Mouse (Mus musculus) heart, postnatal 36 days (tissue): ENCODE data around the gene Snd1. TPM values are rescaled to one million over a fixed set of nuclear protein-coding genes. Genes with fewer than 3 reads are reported as not detected.
A peak's percentile ranks its signal among the peaks of the same experiment; 100 is the strongest.

Experiments
- DNase-seq, 2 experiments: peaks; one replicate each; pipeline ENCODE4 v3.0.0; 2021 to 2022
- intact Hi-C: fragments of 180-260 bp; cut with DNase I; formaldehyde crosslinking; loops from one replicate; pipeline ENCODE4 v1.15.1; 2025
- total RNA-seq, 2 experiments: library from RNA; stranded (reverse); gene quantifications; 2 replicates each; pipeline ENCODE4 v1.2.3; 2021

The Snd1 gene
- total RNA-seq, 2 experiments from 2014 or later: 75.0 to 78.1 TPM

DNA sequence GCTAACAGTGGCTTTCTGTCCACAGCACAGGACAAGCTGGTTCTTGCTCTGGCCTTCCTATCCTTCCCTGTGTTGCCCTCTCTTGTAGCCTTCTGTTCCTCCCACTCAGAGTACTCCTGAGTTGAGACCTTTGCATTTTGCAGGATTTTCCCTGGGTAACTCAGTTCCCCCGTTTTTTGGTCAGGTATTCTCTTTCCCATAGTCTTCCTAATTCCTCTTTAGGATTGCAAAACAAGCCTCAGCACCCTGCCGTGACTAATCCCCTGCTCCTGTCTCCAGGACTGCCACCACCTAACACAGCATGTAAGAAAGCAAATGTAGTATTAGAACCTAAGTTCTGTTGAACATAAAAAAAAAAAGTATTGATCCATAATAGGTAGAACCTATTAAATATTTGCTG lies 296.4 kb downstream of the Snd1 start:
- intact Hi-C loops: no loop called here
- DNase-seq: no peak

DNA sequence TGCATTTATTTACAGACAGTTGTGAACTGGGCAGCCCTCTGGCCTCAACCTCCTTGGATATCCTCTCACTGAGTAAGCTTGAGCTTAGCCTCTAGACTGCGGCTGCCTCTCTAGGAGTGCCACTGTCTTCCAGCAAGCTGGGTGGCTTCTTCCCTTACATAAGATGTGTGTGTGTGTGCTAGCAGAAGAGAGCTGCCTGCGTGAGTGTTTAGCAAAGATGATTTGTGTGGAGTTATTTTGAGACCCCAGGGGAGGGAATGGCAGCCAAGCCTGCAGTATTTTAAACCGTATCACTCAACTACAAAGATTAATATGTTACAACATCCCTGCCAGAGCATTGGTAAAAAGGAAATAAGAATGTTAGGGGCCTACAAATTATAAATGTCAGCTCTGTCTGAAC lies 306.8 kb downstream of the Snd1 start:
- no peak for DNase-seq
- intact Hi-C loops: no loop called here

DNA sequence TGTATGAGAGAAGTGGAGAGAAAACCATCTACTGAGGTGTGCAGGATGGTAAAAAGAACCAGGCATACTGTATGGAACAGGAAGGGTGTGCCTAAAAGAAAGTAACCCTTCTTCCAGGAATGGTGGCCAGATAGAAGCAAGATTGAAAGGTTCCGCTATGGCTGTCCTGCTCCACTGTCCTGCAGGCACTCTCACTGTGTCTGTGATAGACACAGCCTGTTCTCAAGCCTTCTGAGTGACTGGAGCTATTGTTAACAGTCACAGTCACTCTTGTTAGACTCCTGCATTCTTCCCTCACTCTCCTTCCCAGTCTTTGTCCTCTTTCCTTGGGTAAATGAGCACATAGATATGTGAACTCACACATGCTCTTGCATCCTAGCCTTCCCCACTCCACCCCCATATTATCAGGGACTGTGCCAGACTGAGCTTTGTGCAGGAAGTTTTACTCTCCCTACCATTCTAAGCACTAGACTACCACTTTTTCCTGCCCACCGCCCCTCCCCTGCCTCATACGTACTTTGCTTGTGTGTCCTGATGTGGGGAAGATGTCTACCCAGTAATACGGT lies 308.2 kb downstream of the Snd1 start:
- DNase-seq: no peak
- intact Hi-C loops: no loop called here

DNA sequence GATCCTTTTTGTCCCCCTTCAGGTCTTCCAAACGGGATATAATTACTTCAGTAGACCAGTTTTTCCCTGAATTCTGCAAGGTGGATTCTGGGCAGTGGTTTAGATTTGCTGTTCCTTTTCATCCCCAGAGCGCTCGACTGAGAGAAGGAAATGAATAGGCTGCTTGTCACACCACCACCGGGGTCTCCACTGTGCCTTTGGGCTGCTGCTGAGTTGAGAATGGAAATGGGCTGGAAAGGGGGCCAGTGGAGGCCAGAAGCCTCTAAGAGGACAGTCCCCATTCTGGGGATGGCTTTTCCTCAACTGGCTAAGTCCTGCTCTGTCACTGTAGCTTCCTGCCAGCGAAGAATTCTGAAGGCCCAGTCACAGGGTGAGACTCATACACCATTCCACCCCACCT lies 309.0 kb downstream of the Snd1 start:
- DNase-seq: no peak
- intact Hi-C loops: no loop called here

DNA sequence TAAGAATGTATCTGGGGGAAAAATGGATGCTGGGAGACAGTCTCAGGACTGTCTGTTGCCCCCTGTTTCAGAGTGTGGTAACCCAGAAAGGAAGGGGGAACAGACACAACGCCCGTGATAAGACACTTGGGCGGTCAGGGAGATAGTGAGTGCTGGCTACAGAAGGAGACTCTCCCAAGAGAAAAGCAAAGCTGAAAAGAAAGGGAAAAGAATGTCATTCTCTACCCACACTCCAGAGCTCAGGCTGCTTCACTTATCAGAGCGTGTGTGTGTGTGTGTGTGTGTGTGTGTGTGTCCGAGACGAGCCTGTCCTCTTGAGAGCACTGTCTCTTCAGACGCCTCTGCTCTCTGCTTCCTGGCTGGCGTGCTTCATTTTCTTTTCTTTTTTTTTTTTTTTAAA lies 310.8 kb downstream of the Snd1 start:
- no peak for DNase-seq

DNA sequence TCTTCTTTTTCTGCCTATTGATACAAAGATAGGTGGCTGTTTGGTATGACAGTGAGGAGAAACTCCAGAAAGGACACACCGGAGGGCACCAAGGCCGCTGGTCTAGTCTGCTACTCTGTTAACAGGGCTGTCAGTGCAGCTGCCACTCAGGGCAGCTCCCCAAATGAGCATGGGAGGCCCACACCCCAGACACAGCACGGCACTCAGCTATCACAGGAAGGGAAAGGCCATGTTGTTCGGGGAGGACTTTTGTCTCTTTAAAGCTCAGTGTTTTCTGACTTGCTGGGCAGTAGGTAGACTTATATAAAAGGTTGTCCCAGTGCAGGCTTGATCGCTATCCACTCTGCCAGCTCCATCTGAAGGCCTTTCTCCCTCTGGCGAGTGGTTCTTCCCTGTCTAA lies 312.2 kb downstream of the Snd1 start:
- no peak for DNase-seq
- intact Hi-C loops: no loop called here

More for the DNA sequence above, 310.8 kb downstream of the Snd1 start:
- intact Hi-C loops: no loop called here

DNA sequence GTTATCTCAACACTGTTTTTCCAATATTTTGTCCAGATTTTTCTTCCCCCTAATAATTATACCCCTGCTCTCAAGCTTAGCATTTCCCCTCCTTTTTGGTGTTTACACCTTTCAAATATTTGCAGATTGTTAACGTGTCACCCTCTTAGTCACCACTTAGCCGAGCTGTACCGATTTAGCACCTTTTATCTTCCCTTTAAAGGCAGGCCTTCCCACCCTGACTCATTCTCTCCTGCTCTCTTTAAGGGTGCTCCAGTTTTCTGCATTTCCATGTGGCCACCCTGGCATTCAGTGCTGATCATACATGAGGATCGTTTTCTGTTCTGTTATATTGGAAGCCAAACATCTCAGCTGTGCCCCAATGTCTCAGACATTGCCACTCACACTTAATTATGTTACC lies 314.7 kb downstream of the Snd1 start:
- intact Hi-C loops: no loop called here

DNA sequence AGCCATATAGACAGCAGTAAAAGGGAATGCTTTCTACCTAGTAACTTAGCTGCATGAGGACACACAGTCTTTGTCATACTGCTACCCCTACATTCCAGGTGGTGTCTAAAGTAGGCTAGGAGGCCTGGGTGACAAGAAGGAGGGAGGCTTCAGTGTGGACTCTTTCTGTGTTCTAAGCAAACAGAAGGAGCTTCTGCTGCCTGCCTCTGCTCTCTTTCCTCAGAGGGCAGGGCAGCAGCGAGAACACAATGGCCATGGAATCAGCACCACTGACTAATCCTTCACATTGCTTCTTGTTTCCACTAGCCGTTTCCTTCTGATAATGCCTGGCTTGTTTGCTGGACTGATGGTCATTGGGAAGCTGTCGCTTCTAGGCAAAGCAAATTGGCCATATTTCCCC lies 316.2 kb downstream of the Snd1 start:
- intact Hi-C loops: no loop called here
- DNase-seq: no peak

More for the DNA sequence above, 314.7 kb downstream of the Snd1 start:
- no peak for DNase-seq

DNA sequence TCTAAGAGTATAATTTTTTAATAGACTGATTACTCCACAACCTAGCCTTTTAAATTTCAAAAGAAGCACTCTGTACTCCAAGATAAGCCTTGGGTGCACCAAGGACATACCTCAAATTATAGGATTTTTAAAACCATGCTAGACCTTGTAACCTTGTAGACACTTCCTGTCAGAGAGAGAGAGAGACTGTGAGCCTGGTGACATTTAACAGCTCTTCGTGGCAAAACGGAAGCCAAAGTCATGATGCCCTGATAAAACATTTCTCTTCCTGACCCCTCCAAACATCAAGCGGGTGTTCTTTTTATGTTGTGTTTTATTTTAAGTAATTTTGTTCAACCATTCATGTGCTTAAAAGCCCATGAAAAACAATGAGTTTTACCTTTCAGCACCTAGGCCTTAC lies 316.9 kb downstream of the Snd1 start:
- no peak for DNase-seq
- intact Hi-C loops: no loop called here

DNA sequence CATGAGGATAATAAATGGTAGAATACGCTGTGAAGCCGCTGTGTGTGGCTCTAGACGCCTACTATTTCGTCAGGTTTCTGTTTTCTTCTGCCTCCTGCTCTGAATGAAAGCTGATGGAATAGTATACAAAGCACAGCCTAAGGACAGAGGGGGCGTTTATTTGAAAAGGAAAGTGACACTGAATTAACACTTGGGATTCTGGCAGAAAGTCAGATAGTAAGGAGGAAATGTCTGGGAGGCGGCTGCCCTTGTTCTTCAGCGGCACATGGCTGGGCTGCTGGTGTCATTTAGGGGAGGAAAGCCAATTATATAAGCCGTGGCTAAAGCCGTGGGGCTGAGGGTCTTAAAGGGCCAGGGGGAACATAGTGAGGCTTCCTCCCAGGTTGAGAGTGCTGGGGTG lies 320.4 kb downstream of the Snd1 start:
- intact Hi-C loops: no loop called here
- DNase-seq: no peak

DNA sequence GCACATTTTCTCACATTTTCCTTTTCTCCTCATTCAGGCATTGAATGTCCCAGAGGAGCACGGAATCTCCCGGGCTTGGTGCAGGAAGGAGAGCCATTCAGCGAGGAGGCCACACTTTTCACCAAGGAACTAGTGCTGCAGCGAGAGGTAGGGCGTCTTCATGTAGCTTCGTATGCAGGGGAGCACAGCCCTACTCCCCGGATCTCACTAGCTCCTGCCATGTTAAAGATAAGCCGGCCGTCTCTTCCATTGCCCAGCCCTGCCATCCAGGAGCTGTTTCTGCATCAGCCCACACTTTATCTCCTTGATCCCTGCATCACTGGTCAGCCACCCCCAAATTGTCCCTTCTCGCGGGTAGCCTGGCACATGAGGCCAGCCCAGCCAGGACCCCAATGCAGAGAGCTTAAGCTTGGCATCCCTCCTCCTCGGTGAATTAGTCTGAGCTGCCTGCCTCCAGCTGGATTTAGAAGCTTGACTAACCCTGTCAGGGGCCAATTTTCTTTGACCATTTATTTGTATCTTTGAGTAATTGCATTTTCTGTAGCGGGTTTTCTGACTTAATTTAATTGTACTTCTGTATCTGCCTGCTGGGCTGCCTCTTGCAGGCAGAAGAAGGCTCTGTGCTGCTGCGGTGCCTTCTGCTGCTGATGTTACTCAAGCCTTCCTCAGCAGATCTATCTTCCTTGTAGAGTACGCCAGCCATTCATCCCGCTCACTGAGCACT lies 321.0 kb downstream of the Snd1 start:
- intact Hi-C loops: no loop called here
- DNase-seq: no peak

DNA sequence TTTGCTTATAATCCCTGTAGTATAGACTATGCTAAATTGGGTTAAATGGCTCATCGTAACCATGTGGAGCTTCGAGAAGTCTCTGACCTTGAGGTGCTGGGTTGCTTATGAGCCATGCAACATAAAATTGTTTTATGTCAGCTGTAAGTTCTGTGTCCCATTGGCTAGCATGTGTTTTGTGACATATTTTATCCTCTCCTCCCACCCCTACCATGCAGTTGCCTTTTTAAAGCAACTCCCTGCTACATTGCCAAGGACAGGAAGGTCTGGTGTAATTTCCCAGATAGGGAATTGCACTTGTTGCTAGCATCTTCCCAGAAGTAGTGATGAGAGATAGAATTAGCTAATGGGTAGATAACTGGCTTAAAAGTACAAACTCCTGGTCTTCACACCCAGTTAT lies 324.9 kb downstream of the Snd1 start:
- DNase-seq: no peak
- intact Hi-C loops: no loop called here

DNA sequence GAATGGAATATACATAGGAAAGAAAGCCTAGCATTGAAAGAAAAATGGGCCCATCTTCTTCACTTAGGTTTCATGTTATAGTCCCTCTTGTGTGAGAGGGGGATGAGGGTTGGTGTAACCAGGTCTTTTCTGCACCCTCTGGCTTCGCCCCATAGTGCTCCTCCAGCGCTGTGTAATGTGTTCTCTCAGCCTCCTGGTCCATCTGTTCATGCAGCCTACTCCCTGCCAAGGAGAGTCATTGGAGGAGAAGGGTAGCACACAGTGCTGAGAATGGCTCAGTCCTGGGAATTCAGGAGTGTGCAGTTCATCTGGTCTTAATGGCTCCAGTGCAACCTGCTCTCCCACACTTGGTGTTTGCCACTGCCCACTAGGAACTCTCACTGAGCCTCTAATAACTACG lies 326.0 kb downstream of the Snd1 start:
- intact Hi-C loops: no loop called here
- DNase-seq: no peak

DNA sequence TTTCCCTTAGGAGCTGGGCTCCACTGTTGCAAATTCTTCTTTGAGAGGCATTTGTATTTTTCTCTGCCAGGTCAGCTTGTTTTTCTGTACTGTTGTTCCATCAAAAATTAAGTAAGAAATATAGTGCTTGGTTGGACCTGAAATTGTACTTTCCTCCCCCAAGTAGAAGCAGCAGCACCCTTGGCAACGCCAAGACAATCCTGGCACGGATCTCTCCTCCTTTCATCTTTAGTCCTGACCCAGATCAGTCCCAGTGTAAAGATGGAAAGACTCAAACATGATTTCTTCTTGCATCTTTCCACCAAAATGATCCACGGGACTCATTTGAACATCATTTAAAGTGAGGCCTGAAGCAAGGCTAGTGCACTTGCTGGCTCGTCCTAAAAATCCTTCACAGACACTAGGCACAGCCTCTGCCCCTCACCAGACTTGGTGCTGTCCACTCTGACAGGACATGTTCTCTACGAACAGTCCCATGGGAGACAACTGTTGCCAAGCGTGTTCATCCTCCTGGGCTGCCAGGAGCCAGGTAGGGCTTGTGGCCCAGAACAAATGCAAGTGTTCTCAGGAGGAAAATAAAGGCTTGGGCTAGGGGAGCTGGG lies 328.8 kb downstream of the Snd1 start:
- intact Hi-C loops: no loop called here
- no peak for DNase-seq

DNA sequence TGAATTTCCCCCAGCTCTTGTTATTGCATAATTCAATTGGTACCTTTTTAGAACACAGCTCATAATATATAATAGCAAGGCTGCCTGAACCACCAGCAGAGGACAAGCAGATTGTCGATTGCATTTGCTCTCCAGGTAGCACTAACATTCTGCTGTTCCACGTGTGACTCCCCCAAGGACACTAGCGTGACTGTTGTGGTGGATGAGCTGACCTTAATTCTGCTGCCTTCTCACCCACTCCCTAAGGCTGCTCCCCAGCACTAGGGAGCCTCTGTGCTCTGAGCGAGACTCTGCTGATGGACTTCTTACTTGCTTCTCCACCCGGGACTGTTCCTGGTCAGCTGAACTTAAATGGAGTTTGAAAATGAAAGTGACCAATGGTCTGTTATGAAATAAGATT lies 329.8 kb downstream of the Snd1 start:
- intact Hi-C loops: no loop called here

DNA sequence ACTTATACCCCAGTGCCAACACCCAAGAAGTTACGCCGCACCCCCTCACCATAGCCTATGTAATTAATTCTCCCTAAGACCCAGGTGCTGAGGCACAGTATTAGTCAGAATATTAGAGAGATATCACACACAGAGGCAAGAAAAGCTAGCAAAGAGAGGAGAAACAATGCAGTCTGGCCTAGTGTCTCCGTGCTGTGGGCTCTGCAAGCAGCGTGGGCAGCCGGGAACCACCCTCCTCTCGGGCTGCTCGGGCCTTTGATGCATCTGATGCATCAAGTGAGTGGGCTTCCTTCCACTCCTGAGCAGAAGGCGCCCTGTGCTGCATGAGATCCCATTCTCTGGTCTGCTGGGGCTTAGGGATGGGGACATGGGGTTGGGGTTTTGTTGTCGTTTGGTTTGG lies 338.1 kb downstream of the Snd1 start:
- intact Hi-C loops: no loop called here
- DNase-seq: no peak

More for the DNA sequence above, 329.8 kb downstream of the Snd1 start:
- DNase-seq: no peak

DNA sequence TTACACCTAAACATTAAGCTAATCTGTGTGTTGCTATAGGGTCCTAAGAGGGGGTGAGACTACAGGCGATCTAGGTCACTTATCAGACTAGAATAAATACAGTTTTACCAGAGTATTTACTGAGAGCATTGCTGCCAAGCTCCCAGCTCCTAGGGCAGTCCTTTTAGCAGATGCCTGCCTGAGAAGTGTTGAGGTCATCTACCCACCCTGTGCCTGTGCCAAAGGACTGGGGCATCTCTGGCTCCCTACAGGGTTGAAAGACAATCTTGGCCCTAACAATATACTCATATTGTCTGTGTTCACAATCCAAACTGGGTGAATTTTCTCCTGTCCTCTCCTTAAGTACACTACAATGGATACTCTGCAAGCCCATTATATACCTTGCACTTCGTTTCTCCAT lies 340.0 kb downstream of the Snd1 start:
- intact Hi-C loops: no loop called here
- DNase-seq: no peak

DNA sequence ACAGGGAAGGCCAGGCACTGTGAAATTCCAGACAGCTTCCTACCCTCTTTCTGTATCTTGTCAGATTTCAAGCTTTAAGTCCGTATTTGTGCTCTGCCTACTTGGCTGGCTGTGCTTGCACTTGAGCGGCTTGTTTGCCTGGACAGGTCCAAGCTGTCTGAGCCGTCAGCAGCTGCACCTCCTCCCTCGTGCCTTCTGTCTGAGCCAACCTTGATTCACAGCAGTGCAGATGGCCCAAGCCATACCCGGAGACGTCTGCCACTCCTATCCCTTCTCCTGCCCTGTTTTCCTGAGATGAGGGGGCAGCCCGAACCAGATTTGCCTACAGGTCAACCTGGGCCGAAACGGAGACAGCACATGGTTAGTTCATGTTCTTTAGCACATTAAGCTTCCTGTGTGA lies 342.1 kb downstream of the Snd1 start:
- intact Hi-C loops: no loop called here
- DNase-seq: peak in 1 of 2 experiments; percentile 16

DNA sequence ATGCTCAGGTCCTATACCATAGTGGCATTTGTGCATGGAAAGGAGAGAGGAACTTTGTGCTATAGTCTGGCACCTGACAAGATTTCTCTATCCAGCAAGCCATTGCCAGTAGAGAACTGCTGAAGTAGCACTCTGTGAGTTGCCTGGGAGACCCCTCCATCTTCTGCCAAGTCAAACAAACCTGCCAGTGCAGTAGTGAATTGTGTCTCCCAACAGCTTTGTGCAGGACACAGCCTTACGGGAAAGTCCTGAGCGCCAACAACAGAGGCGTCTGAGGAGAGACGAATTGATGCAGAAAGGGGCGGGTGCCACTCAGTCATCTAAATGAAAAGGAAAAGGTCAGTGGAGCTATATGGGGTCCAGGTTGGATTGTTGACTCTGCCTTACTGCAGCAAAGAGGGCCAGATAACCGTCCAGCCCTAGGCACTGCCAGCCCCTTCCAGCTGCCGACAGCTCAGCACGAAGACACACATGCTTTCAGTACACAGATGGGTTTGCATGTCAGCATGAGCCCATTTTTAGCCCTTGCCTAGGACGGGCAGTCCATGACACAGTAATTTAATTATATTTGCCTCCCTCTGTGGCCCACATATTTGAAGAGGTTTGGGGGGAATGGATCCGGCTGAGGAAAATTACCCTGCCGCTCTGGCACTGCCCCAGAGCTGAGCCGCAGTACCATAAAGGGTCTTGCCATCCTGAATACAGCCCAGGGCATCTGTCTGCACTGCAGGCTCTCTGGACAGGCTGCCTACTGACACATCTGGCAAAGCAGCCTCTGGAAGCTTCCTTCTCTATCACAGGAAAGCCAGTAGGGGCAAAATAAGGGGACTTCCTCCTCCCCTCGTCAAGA lies 344.8 kb downstream of the Snd1 start:
- intact Hi-C loops: no loop called here
- no peak for DNase-seq

DNA sequence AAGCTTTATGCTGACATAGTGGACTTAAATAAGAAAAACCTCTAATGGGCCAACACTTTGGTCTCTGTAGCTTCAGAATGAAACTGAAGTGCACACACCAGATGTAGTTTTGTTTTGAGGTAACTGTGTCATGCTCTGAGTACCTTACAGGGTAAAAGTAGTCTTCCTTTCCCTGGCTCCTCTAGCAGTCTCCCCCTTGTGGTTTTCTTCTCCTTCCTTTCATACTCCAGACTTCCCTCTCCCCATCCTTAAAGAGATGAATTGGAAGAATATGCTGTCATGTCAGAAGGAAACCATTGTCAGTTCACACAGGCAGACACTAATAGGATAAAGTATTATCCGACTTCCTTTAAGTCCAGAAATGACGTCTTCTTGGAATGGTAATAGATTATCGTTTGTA lies 347.4 kb downstream of the Snd1 start:
- DNase-seq: no peak
- intact Hi-C loops: no loop called here

DNA sequence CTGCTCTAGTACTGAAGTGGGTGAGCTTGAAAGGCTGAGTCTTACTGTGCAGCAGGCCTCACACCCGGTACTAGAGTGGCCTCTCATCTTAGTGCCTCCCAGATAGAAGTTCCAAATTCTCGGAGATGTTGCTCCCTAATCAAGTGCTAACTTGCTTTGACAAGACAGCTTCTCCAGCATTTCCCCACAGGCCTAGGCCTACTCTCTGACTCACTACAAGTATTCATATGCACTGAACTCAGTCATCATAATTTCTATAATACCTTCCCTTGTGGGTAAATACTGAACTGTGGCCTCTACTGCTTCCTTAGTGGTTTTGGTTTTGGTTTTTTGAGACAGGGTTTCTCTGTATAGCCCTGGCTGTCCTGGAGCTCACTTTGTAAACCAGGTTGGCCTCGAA lies 348.4 kb downstream of the Snd1 start:
- intact Hi-C loops: no loop called here
- DNase-seq: no peak
